Mouse (Mus musculus) forebrain, embryonic 11.5 days (tissue): ENCODE data around the gene Ripor2. TPM values are rescaled to one million over a fixed set of nuclear protein-coding genes. Genes with fewer than 3 reads are reported as not detected.

Experiments used
- ATAC-seq: fragments of 200-750 bp; cut with Nextera tagmentation; replicated peaks from 2 replicates; pipeline ENCODE4 v1.8.0; 2017; ENCODE audit warnings: moderate TSS enrichment; ENCODE audit not compliant: low FRiP score
- DNase-seq: peaks from one replicate; pipeline ENCODE4 v3.0.0-alpha.2; 2017; ENCODE audit warnings: low spot score
- H3K27ac ChIP-seq: fragments of 300-500 bp; sonication (generic); 2 replicates; pipeline ENCODE4 v1.5.1; 2014; ENCODE audit warnings: low read depth, low read length
- H3K27me3 ChIP-seq: fragments of 300-500 bp; sonication (generic); 2 replicates; pipeline ENCODE4 v1.6.1; 2014; ENCODE audit warnings: mild to moderate bottlenecking, low read length, mixed read lengths; ENCODE audit not compliant: control insufficient read depth, insufficient read depth
- H3K36me3 ChIP-seq: fragments of 300-500 bp; sonication (generic); 2 replicates; pipeline ENCODE4 v1.6.1; 2014; ENCODE audit warnings: mild to moderate bottlenecking, low read length, moderate library complexity, mixed read lengths; ENCODE audit not compliant: control insufficient read depth, insufficient read depth
- H3K4me1 ChIP-seq: fragments of 300-500 bp; sonication (generic); replicated peaks from 2 replicates; pipeline ENCODE4 v1.6.1; 2014; ENCODE audit warnings: low read length, mixed read lengths; ENCODE audit not compliant: control insufficient read depth, insufficient read depth
- H3K4me2 ChIP-seq: fragments of 300-500 bp; sonication (generic); 2 replicates; pipeline ENCODE4 v1.6.1; 2014; ENCODE audit warnings: low read depth, mild to moderate bottlenecking, low read length, moderate library complexity, mixed read lengths; ENCODE audit not compliant: severe bottlenecking
- H3K4me3 ChIP-seq: fragments of 300-500 bp; sonication (generic); 2 replicates; pipeline ENCODE4 v1.5.1; 2014; ENCODE audit warnings: low read depth, low read length
- H3K9ac ChIP-seq: fragments of 300-500 bp; sonication (generic); 2 replicates; pipeline ENCODE4 v1.6.1; 2014; ENCODE audit warnings: low read length
- H3K9me3 ChIP-seq: fragments of 300-500 bp; sonication (generic); 2 replicates; pipeline ENCODE4 v1.6.1; 2016; ENCODE audit warnings: low read length, mixed read lengths; ENCODE audit not compliant: control insufficient read depth
- WGBS: fragments of 180-500 bp; shearing (Covaris S2); extraction: QIAGEN DNeasy Blood & Tissue Kit; methylation state at CpG from one replicate; pipeline ENCODE4 v1.1.7; 2014; 5-methylcytosine and 5-hydroxymethylcytosine counted together
- polyA plus RNA-seq: library from polyadenylated mRNA; unstranded; fragments of >200 nt; fragmentation: Nextera tagmentation; extraction: Ambion mirVana; gene quantifications from 2 replicates; pipeline ENCODE4 v1.2.1, GENCODE M21; 2014

The Ripor2 gene
- polyA plus RNA-seq, 1 experiment from 2014 or later, result 7.3 TPM

- Histone ChIP-seq H3K4me2 (no peak overlapping the region), H3K9ac (no peak overlapping the region), H3K9me3 (no peaks in the 10 kb centered on the region), H3K36me3 (no peaks in the 10 kb centered on the region), H3K4me1 (no peaks in the 10 kb centered on the region), H3K4me3 (no peak overlapping the region), H3K27me3 (no peaks in the 10 kb centered on the region), H3K27ac (no peak overlapping the region)
- ATAC-seq (no peak), DNase-seq (no peak)
- WGBS, result 83% methylated on average over 5 of the region's 5 CpGs
These were observed 120.1 kb downstream of the Ripor2 start for GRCm38 (mm10) chr13:24702128-24702527.

- Histone ChIP-seq H3K27ac (no peak overlapping the region), H3K27me3 (no peaks in the 10 kb centered on the region), H3K9me3 (no peaks in the 10 kb centered on the region), H3K4me2 (no peak overlapping the region), H3K9ac (no peak overlapping the region), H3K36me3 (no peaks in the 10 kb centered on the region), H3K4me1 (no peaks in the 10 kb centered on the region), H3K4me3 (no peak overlapping the region)
- DNase-seq, result no peak
- WGBS, result 63% methylated on average over 12 of the region's 12 CpGs
- no peak for ATAC-seq
These were observed 127.8 kb downstream of the Ripor2 start for GRCm38 (mm10) chr13:24709656-24710396.

GRCm38 (mm10) chr13:24710968-24711367 is 129.0 kb downstream of the Ripor2 start:
- Histone ChIP-seq H3K27ac (no peak overlapping the region), H3K9ac (no peak overlapping the region), H3K4me1 (no peaks in the 10 kb centered on the region), H3K4me3 (no peak overlapping the region), H3K4me2 (no peak overlapping the region), H3K9me3 (no peaks in the 10 kb centered on the region), H3K36me3 (no peaks in the 10 kb centered on the region), H3K27me3 (no peaks in the 10 kb centered on the region)
- WGBS, result 74% methylated on average over 7 of the region's 7 CpGs
- DNase-seq (no peak), ATAC-seq (no peak)

- 86% methylated on average over 7 of the region's 7 CpGs for WGBS
- H3K4me2 ChIP-seq, result no peak overlapping the region
- ATAC-seq, result no peak
- H3K27ac ChIP-seq, result no peak overlapping the region
- H3K36me3 ChIP-seq, result no peaks in the 10 kb centered on the region
- no peak overlapping the region for H3K9ac ChIP-seq
- H3K27me3 ChIP-seq, result no peaks in the 10 kb centered on the region
- DNase-seq, result no peak
- no peaks in the 10 kb centered on the region for H3K9me3 ChIP-seq
- H3K4me1 ChIP-seq, result no peaks in the 10 kb centered on the region
- H3K4me3 ChIP-seq, result no peak overlapping the region
These were observed 130.7 kb downstream of the Ripor2 start for GRCm38 (mm10) chr13:24712581-24713130.

DNA sequence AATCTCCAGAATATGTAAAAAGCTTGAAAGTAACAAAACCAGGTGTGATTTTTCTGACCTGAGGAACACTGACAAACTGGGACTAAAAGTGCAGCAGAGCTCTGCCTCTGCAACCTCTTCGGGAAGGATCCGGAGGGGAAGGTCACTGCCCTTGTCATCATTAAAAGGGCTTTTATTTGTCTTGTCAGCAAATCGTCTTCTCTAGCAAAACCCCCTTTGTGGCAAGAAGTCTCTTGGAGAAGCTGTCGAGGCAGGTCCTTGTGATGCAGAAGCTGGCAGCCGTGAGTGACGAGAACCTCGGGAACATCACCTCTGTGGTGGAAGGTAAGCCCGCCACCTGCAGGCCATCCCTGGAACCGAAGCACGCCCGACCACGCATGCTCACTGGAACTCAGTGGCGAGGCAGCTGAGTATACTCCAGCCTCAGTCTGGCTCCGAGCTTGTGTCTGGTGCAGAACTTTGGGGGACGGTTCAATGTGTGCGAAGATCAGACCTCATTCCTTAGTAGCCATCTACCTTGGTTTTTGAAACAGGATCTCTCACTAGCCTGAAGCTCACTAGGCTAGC is 131.5 kb downstream of the Ripor2 start:
- H3K9ac ChIP-seq, result peak overlapping the region; percentile 17; the same call in 1 of the 2 replicates
- 10% methylated on average over 16 of the region's 16 CpGs for WGBS
- peak overlapping the region; percentile 26; the same call in 1 of the 2 replicates for H3K4me2 ChIP-seq
- no peaks in the 10 kb centered on the region for H3K27me3 ChIP-seq
- H3K27ac ChIP-seq, result no peak overlapping the region
- DNase-seq, result peak; percentile 93
- no peak overlapping the region; the same call in 1 of the 2 replicates for H3K4me3 ChIP-seq
- no peaks in the 10 kb centered on the region for H3K36me3 ChIP-seq
- no peaks in the 10 kb centered on the region for H3K9me3 ChIP-seq
- ATAC-seq, result peak; percentile 88
- H3K4me1 ChIP-seq, result no peaks in the 10 kb centered on the region

DNA sequence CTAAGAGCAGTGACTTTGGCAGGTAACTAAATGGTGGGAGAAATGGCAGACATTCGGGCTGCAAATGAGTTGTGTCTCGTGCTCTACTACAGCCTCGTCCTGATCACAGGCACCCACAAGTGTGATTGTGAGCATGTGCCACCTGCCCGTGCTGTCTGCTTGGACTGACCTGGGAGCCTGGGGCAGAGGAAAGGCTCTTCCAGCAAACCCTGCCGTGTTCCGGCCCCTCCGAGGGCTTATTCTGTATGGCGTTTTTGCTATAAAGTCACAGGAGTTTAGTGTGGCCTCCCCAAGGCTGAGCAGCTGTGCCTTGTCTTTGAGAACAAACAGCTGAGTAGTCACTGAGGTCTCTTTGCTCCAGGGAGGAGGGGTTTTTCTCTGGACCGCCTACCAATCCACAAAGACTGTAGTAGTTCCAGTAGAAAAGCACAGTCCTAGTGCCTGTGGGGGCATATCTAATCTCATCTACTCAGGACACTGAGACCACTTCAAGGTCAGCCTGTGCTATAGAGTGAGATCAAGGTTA is 132.4 kb downstream of the Ripor2 start:
- no peaks in the 10 kb centered on the region for H3K27me3 ChIP-seq
- H3K4me1 ChIP-seq, result no peaks in the 10 kb centered on the region
- WGBS, result 85% methylated on average over 9 of the region's 9 CpGs
- ATAC-seq (no peak), DNase-seq (no peak)
- H3K9ac ChIP-seq, result no peak overlapping the region
- H3K4me3 ChIP-seq, result no peak overlapping the region
- no peak overlapping the region for H3K4me2 ChIP-seq
- no peaks in the 10 kb centered on the region for H3K9me3 ChIP-seq
- H3K36me3 ChIP-seq, result no peaks in the 10 kb centered on the region
- H3K27ac ChIP-seq, result no peak overlapping the region

DNA sequence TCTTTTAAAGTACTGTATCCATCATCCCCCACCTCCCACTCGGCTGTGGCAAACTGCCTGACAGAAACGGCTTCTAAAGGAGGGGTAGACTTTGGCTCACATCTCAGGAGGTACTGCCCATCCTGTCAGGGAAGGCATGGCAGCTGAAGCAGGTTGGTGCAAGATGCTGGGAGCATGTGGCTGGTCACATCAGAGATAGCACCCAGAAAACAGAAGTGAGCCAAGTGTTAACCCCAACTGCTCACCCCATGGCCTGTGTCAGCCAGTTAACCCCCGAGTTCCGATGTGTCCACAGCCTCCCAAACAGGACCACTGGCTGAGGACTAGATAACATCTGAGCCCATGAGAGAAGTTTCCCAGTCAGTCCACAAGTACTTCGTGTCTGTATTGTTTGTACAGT is 133.6 kb downstream of the Ripor2 start:
- ATAC-seq (no peak), DNase-seq (no peak)
- Histone ChIP-seq H3K4me1 (no peaks in the 10 kb centered on the region), H3K27me3 (no peaks in the 10 kb centered on the region), H3K27ac (no peak overlapping the region), H3K4me3 (no peak overlapping the region), H3K4me2 (no peak overlapping the region), H3K9ac (no peak overlapping the region), H3K9me3 (no peaks in the 10 kb centered on the region), H3K36me3 (no peaks in the 10 kb centered on the region)
- WGBS, result 78% methylated on average over 5 of the region's 5 CpGs

- ATAC-seq, result no peak
- H3K4me3 ChIP-seq, result no peak overlapping the region
- H3K27ac ChIP-seq, result no peak overlapping the region
- no peak overlapping the region for H3K4me2 ChIP-seq
- H3K36me3 ChIP-seq, result no peaks in the 10 kb centered on the region
- no peak for DNase-seq
- no peaks in the 10 kb centered on the region for H3K9me3 ChIP-seq
- WGBS, result 89% methylated on average over 9 of the region's 9 CpGs
- H3K27me3 ChIP-seq, result no peaks in the 10 kb centered on the region
- no peak overlapping the region for H3K9ac ChIP-seq
- H3K4me1 ChIP-seq, result no peaks in the 10 kb centered on the region
These were observed 134.5 kb downstream of the Ripor2 start for GRCm38 (mm10) chr13:24716441-24716840.
